Mouse (Mus musculus): ENCODE measurements around the gene Bmp5.

Gene Bmp5

DNA sequence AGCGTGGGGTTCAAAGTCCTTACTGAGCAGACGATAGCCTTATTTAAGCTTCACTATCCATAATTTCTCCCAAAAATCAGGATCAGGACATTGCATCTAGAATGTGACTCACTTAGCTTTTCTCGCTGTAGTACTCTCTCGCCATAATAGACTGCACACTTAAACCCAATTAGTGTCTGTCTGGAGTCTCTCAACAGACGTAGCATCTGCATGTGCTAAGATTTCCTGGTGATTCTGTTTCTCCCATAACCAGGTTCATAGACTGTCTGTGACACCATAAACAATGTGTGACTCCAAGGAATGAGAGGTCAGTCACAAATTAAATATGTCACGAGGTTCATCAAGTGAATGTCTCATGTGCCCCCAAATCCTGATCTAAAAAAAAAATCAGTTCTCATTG, 65.7 kb downstream of the Bmp5 start:
- no peak for DNase-seq

DNA sequence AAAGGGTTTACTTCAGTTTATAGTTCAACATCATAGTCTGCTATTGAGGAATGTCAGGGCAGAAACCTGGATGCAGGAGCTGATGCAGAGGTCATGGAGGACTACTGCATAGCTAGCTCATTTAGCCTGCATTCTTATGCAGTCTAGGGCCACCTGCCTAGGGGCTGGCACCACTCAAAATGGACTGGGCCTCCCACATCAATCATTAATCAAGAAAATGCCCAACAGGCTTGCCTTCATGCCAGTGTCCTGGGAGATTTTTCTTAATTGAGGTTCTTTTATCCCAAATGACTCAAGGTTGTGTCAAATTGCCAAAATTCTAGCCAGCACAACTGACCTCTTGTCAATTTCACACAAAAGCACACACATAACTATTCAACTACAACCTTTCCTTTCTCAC, 70.8 kb downstream of the Bmp5 start:
- DNase-seq = no peak

DNA sequence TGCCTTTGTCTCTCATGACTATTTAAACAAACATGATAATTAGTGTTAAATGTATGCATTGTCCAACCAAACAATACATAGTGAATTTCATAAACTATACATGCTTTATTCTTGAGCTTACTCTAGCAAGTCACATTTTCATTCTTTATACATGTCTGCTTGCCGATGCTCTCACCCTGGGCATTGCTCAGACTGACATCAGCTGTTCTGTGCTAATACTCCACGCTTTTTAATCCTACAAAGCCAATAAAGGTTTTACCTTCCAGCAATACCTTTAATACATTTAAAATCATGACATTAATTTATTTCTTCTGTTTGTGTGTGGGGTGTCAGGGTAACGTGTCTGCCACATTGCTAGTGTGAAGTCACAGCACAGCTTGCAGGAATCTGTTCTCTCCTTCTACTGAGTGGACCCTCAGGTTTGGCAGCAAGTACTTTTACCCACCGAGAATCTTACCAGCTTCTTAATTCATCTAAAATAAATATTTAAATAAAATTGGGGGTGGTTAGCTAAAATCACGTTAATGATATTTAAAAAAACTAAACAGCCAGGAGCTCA, 75.6 kb downstream of the Bmp5 start:
- DNase-seq = no peak

DNA sequence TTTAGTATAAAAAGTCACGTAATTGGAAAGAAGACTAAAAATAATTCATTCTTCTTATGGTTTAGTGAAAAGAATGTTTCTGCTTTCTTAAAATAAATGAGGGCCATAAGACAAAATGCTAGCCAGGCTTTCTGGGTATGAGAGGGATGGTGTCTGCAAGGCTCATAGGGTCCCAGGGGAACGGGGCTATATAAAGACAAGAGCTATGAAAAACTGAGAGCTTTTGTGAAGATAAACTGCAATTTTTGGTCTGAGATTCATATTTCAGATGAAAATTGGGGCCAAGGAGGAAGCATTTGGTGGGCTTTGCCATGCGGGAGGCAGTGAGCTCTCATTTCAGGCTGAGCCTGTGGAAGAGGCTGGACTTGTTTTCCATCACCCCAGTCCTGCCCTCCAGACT, 83.0 kb downstream of the Bmp5 start:
- no peak for DNase-seq

DNA sequence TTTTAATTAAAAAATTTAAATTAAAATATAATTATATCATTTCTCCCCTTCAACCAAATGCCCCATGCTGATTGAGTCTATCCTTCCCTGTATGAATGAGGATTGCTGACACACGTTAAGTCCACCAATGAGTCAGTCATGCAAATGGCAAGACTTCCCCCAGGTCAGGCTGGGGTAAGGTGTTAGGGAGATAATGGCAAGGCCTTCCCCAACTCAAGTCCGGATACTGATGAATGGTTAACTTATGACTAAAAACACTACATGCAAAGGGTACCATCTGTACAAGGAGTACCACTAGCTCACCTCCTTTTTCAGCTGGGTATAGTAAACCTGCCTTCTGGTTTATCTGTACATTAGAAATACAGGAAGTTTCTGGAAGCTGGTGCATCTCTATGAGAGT, 83.8 kb downstream of the Bmp5 start:
- DNase-seq = no peak

DNA sequence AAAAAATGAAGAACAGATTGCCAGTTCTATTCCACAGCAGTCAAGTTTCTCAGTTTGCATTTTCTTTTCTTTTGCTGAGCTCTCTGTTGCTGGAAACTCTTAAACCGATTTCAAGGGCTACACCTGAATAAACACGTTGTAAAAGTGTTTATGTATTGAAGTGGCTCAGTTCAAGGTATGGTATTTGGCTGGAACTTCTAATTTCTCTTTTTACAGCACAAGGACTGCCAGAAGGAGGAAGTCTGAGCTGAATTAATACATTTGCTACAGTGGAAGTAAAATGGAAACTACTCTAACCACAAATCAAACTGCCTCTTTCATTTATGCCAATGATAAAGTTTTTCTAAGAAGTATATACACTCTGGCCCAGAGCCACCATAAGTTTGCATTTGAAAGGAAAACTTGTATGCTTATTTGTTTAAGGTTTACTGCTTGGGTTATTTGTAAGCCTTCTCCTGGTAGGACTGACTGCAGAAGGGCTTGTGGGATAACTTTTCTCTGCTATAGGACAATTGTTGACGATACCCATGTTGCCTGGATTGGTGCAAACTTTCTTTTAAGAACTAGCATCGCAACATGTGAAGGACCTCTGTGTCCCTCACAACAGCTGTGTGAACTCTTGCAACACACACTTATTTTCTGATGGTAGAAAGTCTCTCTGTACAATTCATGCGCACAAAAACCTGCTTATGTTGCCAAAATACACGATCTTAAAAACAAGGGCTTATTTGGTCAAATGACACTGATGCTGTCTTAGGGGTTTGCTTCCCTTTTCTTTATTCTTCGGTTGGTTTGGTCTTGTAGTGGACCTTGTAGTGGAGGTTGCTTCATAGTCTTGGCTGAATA, 95.4 kb downstream of the Bmp5 start:
- no peak for DNase-seq

DNA sequence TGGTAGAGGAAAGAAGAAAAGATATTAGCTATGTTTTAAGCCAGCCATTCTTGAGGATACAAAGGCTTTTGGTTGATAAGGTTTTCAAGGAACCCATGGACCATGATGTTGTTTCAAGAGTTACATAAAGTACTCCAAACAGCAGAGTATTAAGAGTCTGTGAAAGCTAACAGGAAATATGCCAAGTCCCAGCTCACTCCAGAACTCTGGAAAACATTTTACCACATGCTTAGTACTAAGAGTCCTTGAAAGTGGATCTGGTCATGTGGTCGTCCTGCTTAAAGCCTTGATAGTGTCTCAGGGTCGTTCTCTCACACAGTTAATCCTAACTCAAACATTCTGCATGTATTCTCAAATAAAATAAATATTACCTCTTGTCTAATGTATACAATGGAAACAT, 101.2 kb downstream of the Bmp5 start:
- DNase-seq = no peak

DNA sequence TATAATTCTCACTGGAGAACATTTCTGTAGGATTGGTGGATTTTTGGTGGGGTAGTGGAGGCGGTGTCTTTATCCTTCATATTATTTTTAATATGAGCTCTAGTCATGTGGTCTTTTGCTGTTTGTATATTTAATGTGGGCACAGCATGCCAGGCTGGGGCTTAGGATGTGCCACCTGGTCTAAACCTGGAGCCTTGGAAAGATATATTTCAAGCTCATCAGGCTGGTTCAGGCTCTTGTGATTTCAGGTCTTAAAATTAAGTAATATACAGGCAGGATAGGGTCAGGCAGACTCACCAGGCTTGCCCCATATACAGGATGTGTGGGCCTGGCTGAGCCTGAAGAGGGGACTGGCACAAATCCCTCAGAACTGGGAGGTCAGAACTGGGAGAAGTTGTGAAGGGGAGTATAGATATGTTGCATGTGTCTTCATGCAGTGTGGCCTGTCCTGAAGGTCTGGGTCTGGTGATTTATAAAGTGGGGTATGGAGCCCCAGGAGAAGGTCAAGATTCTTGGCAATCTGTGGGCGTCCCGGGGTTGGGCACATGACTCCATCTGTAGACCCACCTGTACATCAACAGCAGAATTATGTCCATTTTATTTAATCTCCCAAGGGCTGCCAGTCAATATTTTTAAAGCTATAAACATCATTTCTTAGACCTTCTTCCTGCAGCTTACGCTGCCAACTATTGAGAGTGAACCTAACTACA, 108.5 kb downstream of the Bmp5 start:
- no peak for DNase-seq

DNA sequence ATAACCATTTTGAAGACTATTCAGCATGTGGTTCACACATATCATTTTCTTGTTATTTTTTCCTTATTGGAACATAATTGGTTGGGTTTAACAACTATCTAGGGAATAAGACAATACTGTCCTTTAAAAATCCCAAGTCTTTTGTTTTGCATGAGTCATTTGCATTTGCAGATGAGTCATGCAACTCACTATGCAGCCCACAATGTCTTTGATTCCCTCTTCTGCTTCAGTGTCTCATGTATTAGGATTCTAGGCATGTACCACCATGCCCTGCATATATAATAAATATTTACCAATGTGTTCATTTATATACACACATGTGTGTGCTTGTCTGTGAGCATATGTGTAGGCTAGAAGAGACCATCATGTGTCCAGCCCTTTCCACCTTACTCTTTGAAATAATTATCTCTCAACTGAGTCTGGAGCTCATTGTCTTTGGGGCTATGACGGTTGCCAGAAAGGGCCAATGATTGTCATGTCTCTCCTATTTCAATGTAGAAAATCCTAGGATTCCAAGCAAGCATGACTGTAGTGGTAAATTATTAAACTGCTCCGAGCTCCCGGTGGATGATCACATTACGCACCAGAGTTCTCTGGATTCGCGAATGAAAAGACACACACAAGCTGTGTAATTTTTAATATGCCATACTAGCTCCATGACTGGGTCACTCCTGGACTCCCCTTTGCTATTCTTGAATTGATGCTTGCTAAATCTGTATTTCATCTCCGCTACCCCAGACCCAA, 111.8 kb downstream of the Bmp5 start:
- no peak for DNase-seq

DNA sequence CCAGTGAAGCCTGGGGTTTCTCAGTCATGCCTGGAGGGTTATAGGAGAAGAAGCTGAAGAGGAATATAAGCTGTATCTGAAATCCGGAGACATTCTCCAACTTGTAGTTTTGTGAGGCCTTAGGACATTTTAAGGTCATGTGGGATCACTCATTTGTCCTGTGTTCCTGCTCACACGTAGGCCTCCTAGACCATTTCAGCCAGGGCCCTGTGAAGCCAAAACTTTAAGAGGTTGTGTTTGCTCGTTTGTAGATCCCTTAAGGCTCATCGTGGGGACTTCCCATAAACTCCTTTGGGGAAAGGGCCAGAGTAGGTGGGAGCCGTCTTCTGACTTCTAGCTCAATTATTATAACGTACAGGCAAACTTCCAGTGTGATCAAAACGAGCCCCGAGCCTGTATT, 121.8 kb downstream of the Bmp5 start:
- no peak for DNase-seq

DNA sequence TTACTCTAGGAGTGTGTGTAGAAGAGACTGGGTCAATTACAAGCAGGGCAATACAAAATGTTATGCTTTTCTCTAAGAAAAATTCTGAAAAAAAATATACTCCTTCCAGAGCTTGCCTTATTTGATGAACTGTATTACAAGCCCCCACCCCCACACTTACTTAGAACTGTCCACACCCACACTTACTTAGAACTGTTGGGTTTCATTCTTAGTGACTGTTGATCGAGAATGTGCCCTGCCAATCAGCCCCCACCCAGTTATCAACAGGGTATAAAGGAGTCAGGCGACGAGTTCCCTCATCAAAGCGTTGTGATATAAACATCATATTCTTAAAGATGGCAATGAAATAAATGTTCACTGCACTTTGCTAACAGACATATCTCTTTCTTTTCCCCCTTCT, 122.9 kb downstream of the Bmp5 start:
- DNase-seq = no peak

DNA sequence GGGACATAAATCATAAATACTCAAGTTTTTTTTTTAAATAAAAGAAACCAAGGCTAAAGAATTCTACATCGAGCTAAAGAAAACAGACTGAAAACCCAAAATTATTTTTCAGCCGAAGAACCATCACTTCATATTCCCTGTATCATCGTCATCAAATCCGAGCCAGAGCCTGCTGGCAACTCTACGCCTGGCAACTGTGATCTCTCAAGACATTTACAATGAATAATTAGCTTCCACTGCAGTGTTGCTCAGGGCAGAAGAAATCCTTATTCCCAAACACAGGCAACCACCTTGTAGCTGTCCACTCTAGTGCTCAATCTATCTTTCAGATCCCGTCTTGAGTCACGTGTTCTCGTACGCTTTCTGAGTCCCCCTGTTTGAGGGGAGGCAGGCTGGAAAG, 126.1 kb downstream of the Bmp5 start:
- no peak for DNase-seq

DNA sequence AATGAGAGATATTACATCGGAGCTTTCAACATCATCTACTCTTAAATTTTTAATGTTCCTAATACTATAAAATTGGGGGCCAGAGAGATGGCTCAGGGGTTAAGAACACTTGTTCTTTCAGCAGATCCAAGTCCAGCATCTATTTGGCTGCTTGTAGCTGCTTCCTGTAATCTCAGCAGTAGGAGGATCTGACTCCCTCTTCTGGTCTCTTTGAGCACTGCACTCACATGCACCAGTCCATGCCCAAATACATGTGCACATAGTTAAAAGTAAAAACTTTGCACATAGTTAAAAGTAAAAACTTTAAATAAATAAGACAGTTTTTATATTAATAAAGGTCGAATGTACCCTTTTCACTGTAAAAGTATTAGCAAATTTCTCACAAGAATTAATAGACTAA, 130.3 kb downstream of the Bmp5 start:
- DNase-seq = no peak

DNA sequence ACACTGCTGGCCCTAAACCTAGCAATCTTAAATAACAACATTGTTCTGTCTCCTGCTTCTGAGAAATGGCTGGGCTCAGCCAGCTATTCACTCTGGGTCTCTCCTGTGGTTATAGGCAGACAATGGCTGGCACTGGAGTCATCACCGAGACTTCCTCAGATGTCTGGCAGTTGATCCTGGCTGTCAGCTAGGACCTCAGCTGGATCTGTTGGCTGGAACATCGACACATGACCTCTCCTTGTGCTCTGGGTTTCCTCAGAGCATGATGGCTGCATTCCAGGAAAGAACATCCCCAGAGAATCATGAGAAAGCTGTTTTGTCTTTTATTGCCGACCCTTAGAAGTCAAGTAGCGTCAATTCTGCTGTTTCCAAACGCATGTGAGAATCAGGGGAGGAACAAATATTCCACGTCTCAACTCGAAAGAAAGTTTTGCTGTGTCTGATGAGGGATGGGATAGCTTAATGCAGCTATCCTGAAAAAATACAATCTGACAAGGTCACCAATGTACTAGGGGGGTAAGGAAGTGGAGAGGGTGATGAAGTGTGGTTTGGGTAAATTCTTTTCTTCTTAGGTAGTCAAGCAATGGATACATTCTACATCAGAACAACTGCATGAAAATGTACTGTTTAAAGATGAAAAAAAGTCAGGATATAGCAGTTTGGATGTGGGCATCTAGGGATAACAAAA, 135.1 kb downstream of the Bmp5 start:
- no peak for DNase-seq

DNA sequence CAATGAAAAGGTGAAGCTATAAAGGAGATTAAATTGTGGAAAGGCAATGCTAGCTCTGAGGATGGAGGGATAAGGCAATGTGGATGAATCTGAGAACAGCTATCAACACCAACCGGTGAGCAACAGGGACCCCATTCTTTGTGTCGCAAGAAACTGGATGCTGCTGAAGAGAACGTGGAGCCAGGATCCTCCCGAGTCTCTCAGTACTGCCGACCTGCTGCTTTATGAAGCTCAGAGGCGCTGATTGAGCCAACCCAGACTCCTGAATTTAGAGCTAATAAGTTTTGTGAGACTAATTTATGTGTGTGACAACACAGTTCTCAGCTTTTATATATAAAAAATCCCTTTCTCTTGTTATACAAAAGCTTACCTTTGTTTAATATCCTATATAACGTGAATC, 136.4 kb downstream of the Bmp5 start:
- DNase-seq = no peak

DNA sequence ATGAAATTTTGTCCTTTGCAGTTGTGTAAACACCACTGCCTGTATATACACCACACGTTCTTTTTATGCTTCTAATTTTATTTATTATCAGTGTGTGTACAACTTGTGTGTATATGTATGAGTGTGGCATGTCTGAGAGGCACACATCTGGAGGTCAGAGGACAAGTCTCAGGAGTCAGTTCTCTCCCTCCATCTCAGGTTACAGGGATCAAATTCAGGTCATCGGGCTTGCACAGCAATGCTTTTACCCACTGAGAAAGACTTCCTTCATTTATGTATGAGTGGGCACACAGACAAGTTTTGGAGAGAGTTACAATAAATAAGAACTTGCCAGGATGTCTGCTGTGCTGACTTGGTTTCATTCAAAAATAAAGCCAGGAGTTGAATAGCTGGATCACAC, 140.9 kb downstream of the Bmp5 start:
- no peak for DNase-seq

DNA sequence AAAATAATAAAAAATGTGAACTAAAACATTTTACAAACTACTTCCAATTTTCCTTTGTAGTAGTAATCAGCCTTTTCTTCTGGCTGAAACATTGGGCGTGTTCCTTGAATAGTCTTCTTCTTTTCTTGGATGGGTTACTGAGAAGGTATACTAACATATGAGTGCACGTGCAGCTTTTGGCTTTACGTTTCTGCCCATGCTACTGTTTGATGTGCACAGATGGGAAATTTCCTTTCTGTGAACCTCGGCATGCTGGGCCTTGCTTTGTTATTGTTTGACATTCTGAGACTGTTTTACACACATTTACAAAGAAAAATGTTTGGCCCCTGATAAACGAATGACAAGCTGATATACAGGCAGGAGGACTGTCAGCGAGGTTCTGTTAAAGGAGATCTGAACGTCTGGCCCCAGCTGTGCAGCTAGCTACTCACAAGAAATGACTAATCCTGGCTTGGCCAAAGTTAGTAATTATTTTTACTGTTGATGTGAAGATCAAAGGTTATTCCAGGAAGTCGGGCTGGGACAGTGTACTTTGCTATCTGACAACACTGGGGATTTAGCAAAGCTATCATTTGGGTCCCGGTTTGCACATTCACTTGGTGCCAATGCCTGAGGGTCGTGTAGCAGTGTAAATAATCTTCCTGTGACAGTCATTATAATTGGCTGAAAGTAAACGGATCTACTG, 152.2 kb downstream of the Bmp5 start:
- no peak for DNase-seq

DNA sequence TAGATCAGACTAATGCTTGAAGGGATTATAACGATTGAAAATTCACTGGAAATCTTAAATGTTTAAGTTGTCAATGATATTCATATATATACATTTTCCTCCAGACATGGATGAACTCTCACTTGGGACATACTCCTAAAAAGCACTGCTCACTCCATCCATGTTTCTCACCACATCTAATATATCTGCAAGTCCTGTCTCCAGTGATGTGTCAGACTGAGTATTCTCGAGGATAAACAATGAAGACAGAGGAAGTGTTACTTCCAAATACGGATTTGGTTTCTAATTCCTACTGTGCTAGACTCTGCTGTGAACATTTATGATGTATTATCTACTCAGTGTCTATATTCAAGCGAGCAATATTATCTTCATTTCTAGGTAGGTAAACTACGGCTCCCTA, 152.9 kb downstream of the Bmp5 start:
- no peak for DNase-seq

DNA sequence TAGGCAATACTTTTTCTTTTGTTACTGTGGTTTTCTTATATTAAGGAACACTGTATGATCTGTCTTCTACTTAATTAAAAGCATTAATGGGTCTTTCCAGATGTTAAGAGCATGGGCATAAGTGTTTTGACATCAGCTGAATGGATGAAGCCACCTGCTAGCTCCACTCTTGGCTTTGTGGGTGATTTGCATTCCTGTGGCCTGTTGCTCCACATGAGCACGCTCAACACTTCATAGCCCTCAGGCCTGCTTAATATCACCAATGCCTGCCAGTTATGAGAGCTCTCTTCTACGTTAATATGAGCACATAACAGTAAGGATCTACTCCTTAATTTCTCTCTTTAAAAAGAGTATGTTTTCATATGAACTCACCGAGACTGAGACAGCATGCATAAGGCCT, 169.5 kb downstream of the Bmp5 start:
- no peak for DNase-seq

Measured in thymus, postnatal 4 days (tissue).